20 mouse cellular contexts compared by ENCODE assay signal in the genomic region with DNA sequence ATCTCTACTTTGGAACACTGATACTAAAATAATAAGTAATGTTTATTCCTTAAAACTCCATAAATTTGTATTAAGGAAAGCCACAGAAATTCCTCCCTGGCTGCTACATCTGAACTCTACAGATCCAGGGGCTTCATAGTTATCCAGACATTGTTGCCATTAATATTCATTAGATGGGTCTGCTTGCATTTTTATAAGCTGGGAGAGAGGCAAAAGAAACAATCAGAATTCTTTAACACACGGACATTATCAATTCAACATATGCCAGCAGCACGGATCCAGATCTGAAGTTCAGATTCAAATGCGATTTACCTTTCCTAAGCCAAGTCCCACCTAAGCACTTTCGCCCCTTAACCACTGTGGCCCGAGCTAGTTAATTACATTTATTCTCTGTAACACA.
DNase-seq lines count a peak whose midpoint lies in the region; ATAC-seq and TF ChIP-seq lines count a peak whose summit lies in the region.
"Had no signal": no experiment of that assay in that cellular context is flagged by ENCODE, and none has a peak within 500 bp of the region (broad histone marks: within the 10 kb centered on the region; RNA-seq: fewer than 3 reads in every experiment).

No protein-coding gene starts in this region.

- TF ChIP-seq CTCF in left cerebral cortex, adult 2 months (IDR thresholded peaks at IDR 0.05), result no peak

- H3K4me1 ChIP-seq in forebrain, embryonic 15.5 days, result peaks cover 50% of the 10 kb centered on the region
- peaks cover 59% of the 10 kb centered on the region for H3K4me1 ChIP-seq in forebrain, embryonic 12.5 days
- H3K4me1 ChIP-seq in hindbrain, embryonic 14.5 days (replicated peaks; ENCODE audit: control insufficient read depth, insufficient read depth, low read length), result peaks cover 53% of the 10 kb centered on the region
- peaks cover 19% of the 10 kb centered on the region for H3K4me1 ChIP-seq in hindbrain, embryonic 16.5 days (ENCODE audit: control insufficient read depth, insufficient read depth, low read depth, low read length)
- H3K4me1 ChIP-seq in neural tube, embryonic 11.5 days (ENCODE audit: control insufficient read depth, insufficient read depth, low read length), result peaks cover 41% of the 10 kb centered on the region

- no peaks in the 10 kb centered on the region for H3K36me3 ChIP-seq in forebrain, embryonic 15.5 days
- H3K36me3 ChIP-seq in forebrain, embryonic 12.5 days (replicated peaks), result no peaks in the 10 kb centered on the region
- H3K36me3 ChIP-seq in hindbrain, embryonic 14.5 days (replicated peaks; ENCODE audit: control insufficient read depth, insufficient read depth), result peaks cover 6% of the 10 kb centered on the region; the same call in 1 of the 2 replicates
- H3K36me3 ChIP-seq in hindbrain, embryonic 16.5 days (ENCODE audit: control insufficient read depth, insufficient read depth, low read length), result no peaks in the 10 kb centered on the region
- no peaks in the 10 kb centered on the region; the same call in 1 of the 2 replicates for H3K36me3 ChIP-seq in neural tube, embryonic 11.5 days (ENCODE audit: control insufficient read depth, insufficient read depth, low read length)
- H3K36me3 ChIP-seq: heart, embryonic 15.5 days had no signal

- no peak overlapping the region for H3K4me3 ChIP-seq in forebrain, embryonic 15.5 days
- no peak overlapping the region for H3K4me3 ChIP-seq in forebrain, embryonic 12.5 days (replicated peaks)
- H3K4me3 ChIP-seq in hindbrain, embryonic 14.5 days (replicated peaks; ENCODE audit: low read length), result no peak overlapping the region
- H3K4me3 ChIP-seq in hindbrain, embryonic 16.5 days (ENCODE audit: low read length), result no peak overlapping the region
- H3K4me3 ChIP-seq in neural tube, embryonic 11.5 days (ENCODE audit: low read depth, low read length), result no peak overlapping the region
- H3K4me3 ChIP-seq in left cerebral cortex, adult 2 months, result no peak overlapping the region
- H3K4me3 ChIP-seq: embryonic facial prominence, embryonic 10.5 days; heart, adult 2 months; heart, embryonic 15.5 days had no signal

- no peak for DNase-seq in hindbrain, embryonic 14.5 days (ENCODE audit: low spot score)
- no peak for DNase-seq in neural tube, embryonic 11.5 days (ENCODE audit: low spot score)
- no peak for DNase-seq in neural tube, embryonic 10.5 days (ENCODE audit: extremely low spot score, low spot score)
- no peak for DNase-seq in left cerebral cortex, adult 2 months (ENCODE audit: extremely low spot score in 1 of 2, low spot score in 2 of 2)
- DNase-seq: adrenal gland, postnatal 14 days; cerebellum, adult 18-20 months; cerebellum, postnatal 10 days; gastrocnemius, postnatal 14 days; heart, adult 2 months; heart, postnatal 14 days; kidney, adult 11 months had no signal

- WGBS in forebrain, embryonic 15.5 days, result 16% methylated on average over 5 of the region's 5 CpGs
- 34% methylated on average over 5 of the region's 5 CpGs for WGBS in forebrain, embryonic 12.5 days
- 26% methylated on average over 5 of the region's 5 CpGs for WGBS in hindbrain, embryonic 14.5 days
- WGBS in hindbrain, embryonic 16.5 days, result 23% methylated on average over 5 of the region's 5 CpGs
- 62% methylated on average over 5 of the region's 5 CpGs for WGBS in neural tube, embryonic 11.5 days

- no peak for ATAC-seq in forebrain, embryonic 15.5 days (replicated peaks)
- no peak for ATAC-seq in forebrain, embryonic 12.5 days (ENCODE audit: low FRiP score)
- no peak for ATAC-seq in hindbrain, embryonic 14.5 days (ENCODE audit: low FRiP score)
- ATAC-seq in hindbrain, embryonic 16.5 days, result no peak
- no peak for ATAC-seq in neural tube, embryonic 11.5 days (ENCODE audit: insufficient read depth, low FRiP score, low TSS enrichment)
- ATAC-seq: activated CD4-positive, CD25-positive, alpha-beta regulatory T cell, adult 4 months; Patski had no signal

- no peaks in the 10 kb centered on the region for H3K27me3 ChIP-seq in forebrain, embryonic 15.5 days
- peaks cover 14% of the 10 kb centered on the region for H3K27me3 ChIP-seq in forebrain, embryonic 12.5 days
- no peaks in the 10 kb centered on the region for H3K27me3 ChIP-seq in hindbrain, embryonic 14.5 days (ENCODE audit: control insufficient read depth, insufficient read depth, low read length)
- no peaks in the 10 kb centered on the region for H3K27me3 ChIP-seq in hindbrain, embryonic 16.5 days (replicated peaks; ENCODE audit: control insufficient read depth, insufficient read depth, low read length)
- H3K27me3 ChIP-seq in neural tube, embryonic 11.5 days (ENCODE audit: control insufficient read depth, insufficient read depth, low read length), result no peaks in the 10 kb centered on the region
- H3K27me3 ChIP-seq: CH12.LX; heart, embryonic 15.5 days; Patski had no signal

- H3K9ac ChIP-seq in forebrain, embryonic 15.5 days (replicated peaks), result no peak overlapping the region
- no peak overlapping the region for H3K9ac ChIP-seq in forebrain, embryonic 12.5 days
- no peak overlapping the region for H3K9ac ChIP-seq in hindbrain, embryonic 14.5 days
- H3K9ac ChIP-seq in hindbrain, embryonic 16.5 days (ENCODE audit: low read depth, low read length), result no peak overlapping the region
- no peak overlapping the region for H3K9ac ChIP-seq in neural tube, embryonic 11.5 days (ENCODE audit: low read length)
- H3K9ac ChIP-seq: heart, embryonic 15.5 days had no signal

- no peak overlapping the region; the same call in 1 of the 2 replicates for H3K4me2 ChIP-seq in forebrain, embryonic 15.5 days (replicated peaks)
- H3K4me2 ChIP-seq in forebrain, embryonic 12.5 days, result no peak overlapping the region
- H3K4me2 ChIP-seq in hindbrain, embryonic 14.5 days (replicated peaks), result no peak overlapping the region; the same call in 1 of the 2 replicates
- no peak overlapping the region for H3K4me2 ChIP-seq in hindbrain, embryonic 16.5 days (ENCODE audit: low read length)
- no peak overlapping the region for H3K4me2 ChIP-seq in neural tube, embryonic 11.5 days (ENCODE audit: low read depth)
- H3K4me2 ChIP-seq: heart, embryonic 11.5 days; heart, embryonic 15.5 days had no signal

- H3K27ac ChIP-seq in forebrain, embryonic 15.5 days (replicated peaks), result peak overlapping the region; percentile 56
- no peak overlapping the region for H3K27ac ChIP-seq in forebrain, embryonic 12.5 days
- H3K27ac ChIP-seq in hindbrain, embryonic 14.5 days, result peak overlapping the region; percentile 34; the same call in 1 of the 2 replicates
- no peak overlapping the region for H3K27ac ChIP-seq in hindbrain, embryonic 16.5 days (ENCODE audit: low read depth, low read length)
- H3K27ac ChIP-seq in neural tube, embryonic 11.5 days (ENCODE audit: low read depth, low read length), result 0 out of 2 replicates have a peak overlapping the region, but pooled peaks have one; percentile 23
- H3K27ac ChIP-seq in left cerebral cortex, adult 2 months, result no peak overlapping the region
- H3K27ac ChIP-seq: heart, adult 2 months; heart, embryonic 15.5 days had no signal

- no peaks in the 10 kb centered on the region for H3K9me3 ChIP-seq in forebrain, embryonic 15.5 days
- no peaks in the 10 kb centered on the region for H3K9me3 ChIP-seq in forebrain, embryonic 12.5 days
- H3K9me3 ChIP-seq in hindbrain, embryonic 14.5 days (ENCODE audit: control insufficient read depth, low read length), result no peaks in the 10 kb centered on the region
- no peaks in the 10 kb centered on the region for H3K9me3 ChIP-seq in hindbrain, embryonic 16.5 days (ENCODE audit: control insufficient read depth, low read length)
- H3K9me3 ChIP-seq in neural tube, embryonic 11.5 days (ENCODE audit: control insufficient read depth, low read length), result no peaks in the 10 kb centered on the region
- H3K9me3 ChIP-seq: embryonic facial prominence, embryonic 10.5 days; heart, embryonic 15.5 days had no signal

- intact Hi-C loops in left cerebral cortex, adult 2 months (cut with DNase I), result no loop called here

Comparison
In these comparisons a context has a peak if more than half of its experiments do, and no peak if none do; other contexts are left out.
1. H3K27ac ChIP-seq: peak in forebrain, embryonic 15.5 days (single experiment), hindbrain, embryonic 14.5 days (single experiment) and neural tube, embryonic 11.5 days (single experiment); none in forebrain, embryonic 12.5 days (single experiment), hindbrain, embryonic 16.5 days (single experiment) and left cerebral cortex, adult 2 months (single experiment).